Mouse (Mus musculus): Measurements from ENCODE around the gene Hmga1.
A peak's percentile ranks its signal among the peaks of the same experiment; 100 is the strongest.

Gene Hmga1

DNA sequence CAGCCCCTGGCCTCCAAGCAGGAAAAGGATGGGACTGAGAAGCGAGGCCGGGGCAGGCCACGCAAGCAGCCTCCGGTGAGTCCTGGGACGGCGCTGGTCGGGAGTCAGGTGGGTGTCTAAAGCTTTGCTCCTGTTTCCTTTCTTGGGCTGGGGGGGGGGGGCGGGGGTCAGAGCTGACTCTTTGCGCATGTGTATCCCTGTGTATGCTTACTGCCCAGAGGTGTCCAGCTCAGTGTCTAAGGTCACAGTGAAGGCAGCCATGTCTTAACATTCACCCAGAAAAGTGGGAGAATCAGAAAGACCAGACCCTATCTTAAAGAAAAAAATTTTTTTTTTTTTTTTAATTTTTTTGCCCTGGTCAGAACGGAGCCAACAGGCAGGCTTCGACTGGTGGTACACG, 3.3 kb downstream of the Hmga1 start:
- DNase-seq (ENCODE audit: low read depth, low spot score): no peak

DNA sequence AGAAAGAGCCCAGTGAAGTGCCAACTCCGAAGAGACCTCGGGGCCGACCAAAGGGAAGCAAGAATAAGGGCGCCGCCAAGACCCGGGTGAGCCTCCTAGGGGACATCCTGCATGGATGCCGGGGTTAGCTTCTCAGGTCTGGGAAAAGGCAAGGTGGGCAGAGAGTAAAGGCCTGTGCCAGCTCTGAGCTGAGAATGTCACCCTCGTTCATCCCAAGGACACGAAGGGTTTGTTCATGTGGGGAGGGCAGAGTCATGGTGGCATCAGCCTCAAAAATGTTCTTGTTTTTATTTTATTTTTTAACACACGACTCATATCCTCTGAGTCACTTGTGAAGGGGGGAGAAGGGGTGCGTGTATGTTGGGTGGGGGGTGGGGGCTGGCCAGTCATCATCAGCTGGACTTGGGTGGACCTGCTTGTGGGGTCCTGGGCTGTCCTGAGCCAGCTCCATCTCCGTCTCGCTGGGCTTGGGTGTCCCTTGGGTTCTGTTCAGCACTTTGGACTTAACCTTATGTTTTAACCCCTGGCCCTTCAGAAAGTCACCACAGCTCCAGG, 4.7 kb downstream of the Hmga1 start:
- no peak for DNase-seq (ENCODE audit: low read depth, low spot score)

DNA sequence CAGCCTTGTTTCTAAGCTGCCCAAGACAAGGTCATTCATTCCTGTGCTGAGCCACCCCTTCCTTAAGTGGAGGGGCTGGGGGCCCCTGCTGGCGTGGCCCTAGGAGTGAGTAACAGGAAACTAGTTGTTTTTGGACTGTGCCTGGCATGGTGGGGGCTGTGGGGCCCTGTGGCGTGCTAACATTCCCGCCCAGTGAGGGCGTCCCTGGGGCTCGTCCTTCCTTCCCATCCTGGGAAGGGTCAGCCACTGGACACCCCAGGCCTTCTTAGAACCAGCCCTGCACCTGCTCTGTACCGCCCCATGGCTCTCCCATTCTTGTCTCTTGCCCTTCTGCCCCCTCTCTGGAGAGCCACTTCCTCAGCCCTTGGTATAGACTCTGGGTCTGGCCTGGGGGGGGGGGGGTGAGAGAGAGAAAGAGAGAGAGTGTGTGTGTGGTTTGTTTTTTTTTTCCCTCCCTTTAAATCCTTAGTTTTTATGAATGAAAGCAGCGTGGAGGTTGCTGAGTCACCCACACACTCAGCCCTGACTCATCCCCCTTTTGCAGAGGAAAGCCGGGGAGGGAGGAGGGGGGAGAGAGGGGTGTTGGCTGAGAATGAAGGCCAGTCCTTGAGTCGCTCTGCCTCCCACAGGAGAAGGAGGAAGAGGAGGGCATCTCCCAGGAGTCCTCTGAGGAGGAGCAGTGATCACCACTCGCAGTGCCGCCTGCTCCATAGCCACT, 5.7 kb downstream of the Hmga1 start:
- no peak for DNase-seq (ENCODE audit: low read depth, low spot score)

DNA sequence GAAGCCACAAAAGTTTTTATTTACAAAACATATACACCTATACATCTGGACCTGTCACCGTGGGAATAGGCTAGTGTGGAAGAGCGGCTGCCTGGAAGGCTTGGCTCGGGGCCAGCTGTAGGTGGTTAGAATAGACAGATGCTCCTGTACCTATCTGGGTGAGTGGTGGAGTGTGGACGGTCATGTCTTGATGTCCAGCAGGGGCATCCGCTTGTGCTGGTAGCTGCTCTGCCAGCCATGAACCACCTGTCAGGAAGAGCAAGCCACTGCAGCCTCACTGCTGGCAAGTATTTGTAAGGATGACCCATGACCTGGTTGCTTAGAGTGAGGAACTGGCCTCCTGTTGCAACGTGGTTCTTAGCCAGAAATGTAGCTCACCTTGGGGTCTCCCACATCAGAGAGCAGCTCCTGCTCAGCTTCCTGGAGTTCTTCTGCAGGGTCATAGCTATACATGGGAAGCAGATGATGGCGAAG, 7.5 kb downstream of the Hmga1 start:
- no peak for DNase-seq (ENCODE audit: low read depth, low spot score)

DNA sequence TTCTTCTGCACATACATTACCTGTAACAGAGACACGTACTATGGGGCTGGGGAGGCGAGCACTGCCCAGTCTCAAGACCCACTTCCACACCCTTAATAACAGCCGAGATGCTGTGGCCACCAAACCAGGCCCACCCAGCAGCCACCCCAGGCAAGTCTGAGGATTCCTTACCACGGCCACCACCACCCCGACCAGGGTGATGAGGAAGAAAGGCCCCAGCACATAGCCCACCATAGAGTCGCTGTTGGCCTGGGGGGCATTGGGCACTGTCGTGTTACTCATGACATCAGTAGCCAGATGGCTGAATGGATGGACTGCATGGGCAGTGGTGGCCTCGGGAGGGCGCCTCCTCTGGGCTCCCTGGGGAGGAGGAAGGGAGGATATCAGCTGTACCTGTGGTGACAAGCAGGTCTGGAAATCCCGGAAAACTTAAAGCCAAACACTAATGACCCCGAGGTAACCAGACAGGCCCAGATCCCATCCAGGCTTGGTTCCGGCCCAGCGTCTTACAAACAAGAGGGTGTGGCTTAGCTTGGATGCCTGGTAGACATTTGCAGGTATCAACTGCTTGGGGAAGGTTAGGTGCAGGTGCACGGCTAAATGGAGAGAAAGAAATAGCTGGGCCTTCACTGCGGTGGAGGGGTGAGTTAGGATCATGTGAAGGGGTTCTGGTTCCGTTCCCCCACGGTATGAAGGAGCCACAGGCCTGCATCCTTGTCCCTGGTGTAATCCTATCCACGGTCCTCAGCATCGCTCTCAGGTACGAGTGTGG, 8.3 kb downstream of the Hmga1 start:
- no peak for DNase-seq (ENCODE audit: low read depth, low spot score)

DNA sequence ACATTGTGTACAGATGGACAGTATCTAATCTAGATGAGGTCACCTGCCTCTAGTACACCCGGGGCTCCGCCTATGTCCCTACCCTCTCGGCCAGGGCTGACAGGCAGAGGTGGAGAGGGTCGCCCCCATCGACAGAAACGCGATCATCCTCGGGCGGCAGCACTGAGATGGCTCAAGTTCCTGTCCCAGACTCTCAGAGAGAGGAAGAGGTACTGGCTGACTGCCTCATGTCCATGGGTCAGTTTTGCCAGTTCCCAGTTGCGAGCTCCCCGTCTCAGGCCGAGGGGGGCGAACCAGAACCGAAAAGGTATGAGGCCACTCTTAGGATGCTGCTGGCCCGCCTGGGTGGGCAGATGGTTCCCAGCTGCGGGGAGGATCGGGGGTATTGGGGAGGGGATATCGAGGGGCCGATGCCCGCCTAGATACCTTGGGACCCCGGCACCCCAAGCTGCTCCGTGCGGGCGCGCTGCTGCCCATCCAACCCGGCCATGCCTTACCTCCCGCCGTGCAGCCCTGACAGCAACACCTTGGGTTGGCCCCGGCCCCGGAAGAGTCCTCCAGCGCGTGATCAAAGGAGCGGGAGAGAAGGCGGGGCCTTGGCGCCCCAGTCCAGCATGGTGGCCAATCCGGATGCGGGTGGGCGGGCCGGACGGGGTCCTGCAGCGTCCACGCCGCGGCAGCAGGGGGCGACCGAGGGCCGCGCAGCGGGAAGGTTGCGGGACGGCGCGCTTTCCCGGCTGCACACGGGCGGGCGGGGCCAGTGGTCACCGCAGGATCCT, 9.1 kb downstream of the Hmga1 start, which contains the start of gene AI413582:
AI413582 (minus strand) TSS at position 594 of the 779 bp plus-strand sequence.
- DNase-seq (ENCODE audit: low read depth, low spot score): peak; percentile 82

DNA sequence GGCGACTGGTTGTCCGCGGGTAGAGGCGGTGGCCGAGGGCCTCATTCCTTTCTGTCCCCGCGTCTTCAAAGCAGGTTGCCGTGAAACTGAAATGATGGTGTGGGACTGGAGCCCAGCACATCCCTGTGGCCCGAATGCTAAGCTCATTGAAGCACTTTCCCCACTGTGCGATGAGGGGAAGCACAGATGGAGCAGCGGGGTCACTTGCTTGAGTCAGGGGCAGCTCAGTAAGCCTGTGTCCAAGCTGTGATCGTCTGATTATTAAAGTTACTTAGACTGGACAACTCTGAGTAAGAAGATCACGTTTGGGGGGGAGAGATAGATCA, 9.6 kb downstream of the Hmga1 start:
- DNase-seq (ENCODE audit: low read depth, low spot score): no peak

DNA sequence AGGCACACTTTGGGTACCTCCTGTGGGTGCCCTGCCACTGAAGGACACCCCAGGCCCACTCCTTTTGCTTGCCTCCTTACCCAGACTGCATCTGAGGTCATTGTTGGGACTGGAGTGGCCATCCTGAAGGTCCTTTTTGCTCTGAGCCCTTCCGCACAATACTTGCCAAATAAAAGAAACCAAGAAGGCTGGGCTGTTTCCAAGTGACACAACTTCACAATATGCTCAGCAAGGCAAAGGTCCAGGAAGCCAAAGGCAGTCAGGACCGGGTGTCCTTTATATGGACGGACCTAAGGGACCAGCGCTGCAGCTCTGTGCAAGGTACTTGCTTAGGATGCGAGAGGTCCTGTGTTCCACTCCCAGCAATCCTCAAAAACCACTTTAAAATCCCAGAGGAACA, 11.9 kb downstream of the Hmga1 start:
- DNase-seq (ENCODE audit: low read depth, low spot score): no peak

DNA sequence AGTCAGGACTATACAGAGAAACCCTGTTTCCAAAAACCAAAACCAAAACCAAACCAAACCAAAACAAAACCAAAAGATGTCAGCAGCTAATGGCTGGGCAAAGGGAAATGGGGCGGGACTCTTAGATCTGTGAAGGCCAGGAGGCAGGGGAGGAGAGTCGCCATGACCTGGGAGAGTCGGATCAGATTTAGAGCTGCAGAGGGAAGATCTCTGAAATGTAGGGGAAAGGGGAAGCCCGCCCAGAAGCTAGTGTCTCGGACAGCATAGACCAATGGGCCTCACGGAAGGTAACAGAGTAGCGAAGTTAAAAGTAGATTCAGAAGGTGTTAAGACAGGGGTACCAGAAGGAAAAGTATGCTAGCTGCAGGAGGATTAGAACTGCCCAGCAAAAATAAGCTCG, 15.0 kb downstream of the Hmga1 start:
- no peak for DNase-seq (ENCODE audit: low read depth, low spot score)

DNA sequence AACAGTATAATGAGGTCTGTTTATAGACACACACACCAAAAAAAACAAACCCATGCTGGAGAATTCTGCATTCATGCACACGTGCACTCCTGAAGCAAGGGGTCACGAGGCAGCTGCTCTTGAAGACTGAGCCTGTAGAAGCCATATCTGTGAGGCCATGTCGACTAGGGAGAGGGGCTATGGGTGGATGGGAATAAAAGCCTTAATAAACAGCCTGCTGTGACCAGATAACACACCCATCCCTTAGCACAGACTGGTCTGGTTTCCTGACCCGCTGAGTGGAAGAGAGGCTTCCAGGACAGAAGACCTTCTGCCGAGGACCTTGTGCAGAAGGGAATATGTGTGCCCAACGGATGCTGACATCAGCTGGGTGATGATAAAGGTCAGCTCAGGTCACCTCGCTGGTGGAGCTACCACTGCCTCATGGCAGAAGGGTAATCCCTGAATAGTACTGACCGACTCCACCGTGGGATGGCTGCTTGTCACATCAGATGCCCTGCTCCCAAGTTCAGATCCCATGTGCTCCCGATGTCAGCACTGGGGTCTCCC, 17.5 kb downstream of the Hmga1 start:
- DNase-seq (ENCODE audit: low read depth, low spot score): no peak

DNA sequence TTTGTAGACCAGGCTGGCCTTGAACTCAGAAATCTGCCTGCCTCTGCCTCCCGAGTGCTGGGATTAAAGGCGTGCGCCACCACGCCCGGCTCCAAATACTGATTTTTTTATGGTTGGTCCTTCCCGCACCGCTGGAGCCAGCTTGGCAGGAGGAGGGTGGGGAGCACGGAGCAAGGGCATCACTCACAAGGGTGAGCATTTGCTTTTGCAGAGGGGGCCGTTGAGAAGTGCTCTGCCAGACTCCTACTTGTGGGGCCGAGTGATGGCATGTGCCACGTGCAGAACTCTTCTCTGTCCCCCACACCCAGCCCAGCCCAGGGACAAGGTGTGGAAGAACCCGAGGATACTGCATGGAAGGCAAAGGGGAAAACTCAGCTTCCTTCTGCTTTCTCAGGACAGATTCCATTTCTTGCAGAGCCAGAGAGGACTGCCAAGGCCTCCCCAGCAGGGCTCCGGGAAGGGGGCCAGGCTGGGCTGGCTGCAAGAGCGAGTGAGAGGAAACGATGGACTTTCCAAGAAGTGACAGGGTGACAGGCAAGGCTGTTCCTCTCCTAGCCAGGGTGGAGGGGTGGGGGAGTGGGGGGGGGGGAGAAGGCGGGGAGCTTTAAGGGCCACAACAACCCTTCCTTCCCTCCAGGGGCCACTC, 18.3 kb downstream of the Hmga1 start:
- DNase-seq (ENCODE audit: low read depth, low spot score): peak; percentile 47

DNA sequence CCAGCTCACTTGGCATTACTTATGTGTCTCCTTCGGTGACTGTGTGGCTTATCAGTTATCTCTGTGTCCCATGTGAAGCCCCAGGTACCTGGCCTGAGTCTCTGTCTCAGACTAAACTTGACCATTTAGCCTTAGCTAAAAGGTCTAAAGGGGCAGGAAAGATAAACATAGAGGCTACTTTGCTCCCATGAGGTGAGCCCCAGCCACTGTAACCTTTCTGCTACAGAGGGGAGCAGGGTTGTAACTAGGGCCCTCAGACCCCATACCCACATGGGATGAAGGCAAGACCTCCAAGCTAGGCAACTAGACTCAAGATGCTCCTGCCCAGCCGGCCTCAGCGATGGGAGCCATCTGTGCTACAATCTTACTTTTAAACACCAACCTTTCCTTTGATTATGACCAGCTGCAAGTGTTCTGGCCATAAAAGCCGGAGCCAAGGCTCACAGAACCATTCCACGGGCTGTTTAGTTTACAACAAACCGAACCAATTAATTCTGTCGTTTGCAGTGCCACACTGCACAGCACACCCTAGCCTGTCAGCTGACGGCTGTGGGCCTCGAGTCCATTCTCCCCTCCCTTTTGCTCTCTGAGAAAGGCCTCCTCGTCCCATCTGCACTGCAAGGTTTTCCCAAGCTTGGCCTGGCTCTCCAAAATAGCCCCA, 18.9 kb downstream of the Hmga1 start:
- no peak for DNase-seq (ENCODE audit: low read depth, low spot score)

DNA sequence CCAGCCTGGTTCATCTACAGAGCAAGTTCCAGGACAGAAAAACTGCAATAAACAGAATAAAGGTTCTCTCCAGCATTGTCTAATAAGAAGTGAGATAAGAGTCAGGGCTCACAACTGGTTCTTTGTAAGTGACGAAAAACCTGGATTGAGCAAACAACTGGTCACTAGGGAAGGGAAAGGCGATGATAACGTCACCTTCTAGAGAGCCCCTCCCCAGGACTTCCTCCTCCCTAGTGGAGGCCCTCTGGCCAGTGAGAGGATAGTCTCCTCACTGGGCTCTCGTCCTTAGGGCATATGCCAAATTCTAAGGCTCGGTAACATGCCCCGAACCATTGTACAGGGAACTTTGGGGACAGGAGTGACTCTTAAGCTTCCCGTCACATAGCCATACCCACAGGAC, 19.8 kb downstream of the Hmga1 start:
- no peak for DNase-seq (ENCODE audit: low read depth, low spot score)

DNA sequence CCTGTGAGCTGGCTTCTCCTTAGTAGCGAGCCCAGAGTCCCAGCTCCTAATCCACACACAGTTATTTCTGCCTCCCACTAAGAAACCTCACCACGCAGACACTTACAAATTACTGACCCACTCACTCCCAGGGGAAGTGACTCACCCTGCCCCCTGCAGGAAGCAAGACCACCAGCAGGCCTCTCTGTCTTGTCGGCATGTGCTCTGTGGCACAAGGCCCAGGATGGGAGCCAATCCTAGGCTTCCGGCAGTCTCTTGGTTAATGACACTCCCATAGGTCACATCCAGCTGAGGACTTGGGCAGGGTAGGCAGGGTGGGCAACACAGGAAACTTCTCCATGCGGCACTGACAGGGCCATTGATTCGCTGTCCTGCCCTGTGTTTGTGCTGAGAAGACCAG, 21.2 kb downstream of the Hmga1 start:
- DNase-seq (ENCODE audit: low read depth, low spot score): no peak

DNA sequence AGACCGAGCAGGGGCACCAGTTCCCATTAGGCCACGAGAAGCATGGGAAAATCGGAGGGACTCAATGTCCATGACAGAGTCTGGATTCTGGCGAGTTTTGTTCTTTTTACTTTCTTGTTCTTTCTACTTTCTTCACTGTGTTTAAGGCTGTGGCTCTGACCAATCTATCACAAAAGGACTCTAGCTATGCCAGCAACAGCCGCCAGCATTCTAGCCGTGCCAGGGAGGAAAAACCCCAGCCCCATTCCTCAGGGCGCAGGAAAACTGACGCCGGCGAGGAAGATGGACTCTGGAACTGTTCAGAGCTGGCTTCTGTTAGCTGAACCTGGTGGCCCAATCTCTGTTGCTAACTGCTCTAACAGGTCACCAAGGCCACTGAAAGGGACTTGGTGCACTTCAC, 22.2 kb downstream of the Hmga1 start:
- no peak for DNase-seq (ENCODE audit: low read depth, low spot score)

DNA sequence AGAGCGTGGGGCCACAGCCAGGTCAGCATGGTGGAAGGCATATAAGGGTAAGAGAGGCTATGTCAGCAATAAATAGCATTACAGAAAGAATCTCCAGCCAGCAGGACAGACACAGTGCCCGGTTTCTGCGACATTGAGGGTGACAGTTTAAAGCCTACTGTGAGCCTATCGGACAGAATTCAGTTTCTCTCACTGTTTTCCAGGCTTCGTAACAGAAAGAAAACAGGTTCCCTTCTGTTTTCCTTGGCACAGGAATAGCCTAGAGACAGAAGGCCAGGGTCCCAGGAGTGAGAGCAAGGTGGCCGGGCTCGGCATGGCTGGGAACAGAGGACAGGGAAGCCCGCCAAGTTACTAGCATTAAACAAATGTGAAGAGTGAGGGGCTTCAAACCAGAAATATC, 23.5 kb downstream of the Hmga1 start:
- DNase-seq (ENCODE audit: low read depth, low spot score): no peak

DNA sequence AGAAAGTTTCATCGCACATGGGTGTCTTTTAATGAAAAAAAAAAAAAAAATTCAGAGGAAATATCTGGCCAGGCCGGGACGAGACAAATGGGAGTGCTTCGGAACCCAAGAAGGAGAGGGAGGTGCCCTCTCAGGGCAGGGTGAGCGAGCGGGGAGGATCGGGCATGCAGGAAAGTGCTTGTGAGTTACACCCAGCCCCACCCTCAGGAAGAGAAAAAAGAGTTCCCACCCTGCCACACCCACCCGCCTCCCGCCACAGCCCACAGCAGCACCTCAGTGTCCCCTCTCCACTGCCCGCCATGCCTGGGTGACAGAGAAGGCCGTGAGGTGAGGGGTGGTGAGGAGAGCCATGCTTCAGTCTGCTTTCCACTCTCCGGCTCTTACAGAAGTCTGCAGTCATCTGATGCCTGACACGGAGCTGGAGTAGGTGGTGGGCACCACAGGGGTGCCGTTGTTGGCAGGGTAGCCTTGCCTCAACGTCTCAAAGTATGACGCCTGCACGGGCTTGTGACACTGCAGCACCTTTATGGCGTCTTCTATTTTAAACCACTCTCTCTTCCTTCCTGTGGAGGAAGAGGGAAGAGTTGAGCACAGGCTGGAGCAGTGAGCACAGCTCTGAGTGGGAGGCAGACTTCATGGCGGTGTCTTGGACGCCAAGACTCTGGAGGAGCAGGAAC, 24.2 kb downstream of the Hmga1 start:
- DNase-seq (ENCODE audit: low read depth, low spot score): no peak

DNA sequence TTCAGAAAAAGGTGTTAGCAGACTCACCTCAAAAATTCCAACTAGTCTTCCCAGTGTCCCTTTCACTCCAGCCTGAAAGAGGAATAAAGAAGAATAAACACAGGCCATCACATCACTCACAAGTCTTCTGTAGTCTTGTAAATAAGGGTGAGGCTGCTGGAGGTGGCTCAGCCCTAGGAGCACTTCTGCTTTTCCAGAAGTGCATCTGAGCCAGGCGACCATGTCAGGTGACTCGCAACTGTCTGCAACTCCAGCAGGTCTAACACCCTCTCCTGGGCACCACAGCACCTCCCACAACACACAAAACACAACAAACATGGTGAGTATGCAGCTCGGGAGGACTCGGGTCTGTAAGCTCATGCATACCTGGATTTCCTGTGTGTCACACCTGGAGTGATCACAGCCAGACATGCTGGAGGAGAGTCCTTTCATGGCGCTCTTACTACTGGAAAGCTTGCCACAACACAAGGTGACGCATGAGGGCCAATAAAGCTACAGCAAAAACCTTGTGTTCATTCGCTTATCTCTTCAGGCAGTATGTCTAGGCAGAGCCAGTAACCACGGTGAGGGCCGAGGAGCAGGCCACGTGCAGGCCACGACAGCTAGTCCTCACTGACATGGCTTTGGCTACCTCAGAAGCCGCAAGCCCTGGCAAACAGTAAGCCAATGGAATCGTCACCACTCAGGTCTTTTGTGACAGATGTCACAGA, 27.0 kb downstream of the Hmga1 start:
- DNase-seq (ENCODE audit: low read depth, low spot score): no peak

DNA sequence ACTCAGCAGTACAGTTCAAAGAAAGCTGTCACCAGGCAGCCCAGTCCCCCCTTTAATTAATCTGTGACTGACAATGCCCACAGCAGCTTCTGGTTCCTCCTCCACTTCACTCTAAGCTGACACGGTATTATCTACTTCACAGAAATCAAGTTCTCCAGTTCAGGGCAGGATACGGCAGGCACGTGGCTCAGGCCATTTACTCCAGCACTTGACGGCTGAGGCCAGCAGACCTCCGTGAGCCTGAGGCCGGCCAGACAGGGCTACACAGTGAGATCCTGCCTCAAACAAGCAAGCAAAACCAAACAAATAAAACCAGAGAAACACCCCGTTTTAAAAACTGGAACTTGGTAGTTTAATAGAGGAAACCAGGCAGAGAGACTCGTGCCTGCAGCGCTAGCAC, 30.4 kb downstream of the Hmga1 start:
- no peak for DNase-seq (ENCODE audit: low read depth, low spot score)

DNA sequence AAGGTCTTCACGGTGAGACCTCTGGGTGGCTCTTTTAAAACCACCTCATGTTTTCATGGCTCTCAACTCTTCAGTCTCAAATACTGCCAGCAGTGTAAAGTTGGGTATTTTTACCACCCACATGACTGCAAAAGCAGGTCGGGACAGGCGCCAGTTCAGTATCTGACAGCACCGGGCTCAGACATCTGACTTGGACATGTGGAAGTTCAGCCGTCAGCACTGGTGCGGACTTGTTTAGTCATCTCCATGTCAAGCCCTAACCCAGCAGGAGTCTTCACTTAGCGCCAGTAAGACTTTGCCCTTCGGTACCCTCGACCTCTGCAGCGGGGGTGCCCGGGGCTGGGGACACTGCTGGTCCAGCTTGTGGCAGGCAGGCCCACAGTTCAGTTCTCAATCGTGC, 31.0 kb downstream of the Hmga1 start:
- no peak for DNase-seq (ENCODE audit: low read depth, low spot score)

All from brain, embryonic 18.5 days (tissue).